Mouse (Mus musculus): ENCODE results near the gene Oxa1l. TPM values are rescaled to one million over a fixed set of nuclear protein-coding genes. Genes with fewer than 3 reads are reported as not detected.

The Oxa1l gene
- total and polyA plus RNA-seq, 3 experiments: 43.3 to 143 TPM; not detected in 1

DNA sequence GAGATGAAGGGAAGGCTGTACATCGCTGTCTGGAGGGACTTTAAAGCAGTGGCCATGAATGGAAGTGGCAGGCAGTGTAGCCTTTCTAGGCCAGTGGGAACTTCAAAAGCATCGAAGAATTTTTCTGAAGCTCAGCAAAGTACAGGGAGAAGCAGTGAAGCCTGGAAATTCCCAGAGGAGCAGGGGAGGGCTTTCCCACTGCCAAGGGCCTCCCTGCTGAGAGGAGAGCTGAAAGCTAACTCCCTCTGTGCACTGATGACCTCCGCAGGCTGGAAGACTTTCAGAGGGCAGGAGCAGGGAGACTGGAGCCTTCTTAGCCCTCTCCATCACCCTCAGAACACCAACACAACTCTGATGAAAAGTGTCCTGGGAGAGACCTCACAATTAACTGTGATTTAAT lies 48.9 kb upstream of the Oxa1l start:
- H3K4me1 ChIP-seq (ENCODE audit: control insufficient read depth in 1 of 2, insufficient read depth in 2 of 2, low read length in 2 of 2): no peaks in the 10 kb centered on the region
- H3K79me2 ChIP-seq (ENCODE audit: control insufficient read depth, insufficient read depth, low read length, poor library complexity): no peaks in the 10 kb centered on the region
- H3K27ac ChIP-seq (ENCODE audit: control insufficient read depth, low read depth, low read length): no peak overlapping the region
- H3K27me3 ChIP-seq (ENCODE audit: control insufficient read depth in 1 of 2, insufficient read depth in 2 of 2, low read length in 2 of 2): peaks cover 2 to 6% of the 10 kb centered on the region in 2 experiments; a peak in 3 of 4 replicates
- no peak overlapping the region for H3K9ac ChIP-seq (ENCODE audit: control insufficient read depth, low read depth, low read length, poor library complexity, severe bottlenecking)
- no peak overlapping the region for H3K4me3 ChIP-seq (ENCODE audit: control insufficient read depth in 1 of 2, insufficient read depth in 1 of 2, low read depth in 2 of 2, low read length in 2 of 2)
- no peaks in the 10 kb centered on the region for H3K9me3 ChIP-seq (replicated peaks; ENCODE audit: insufficient read depth, low read length)
- DNase-seq (ENCODE audit: low read depth, low spot score): no peak
- no peaks in the 10 kb centered on the region for H3K36me3 ChIP-seq (ENCODE audit: control insufficient read depth in 1 of 2, insufficient read depth in 2 of 2, low read length in 2 of 2)
- TF ChIP-seq MXI1 (IDR thresholded peaks at IDR 0.05; ENCODE audit: low read depth, low read length): no peak
- no peak for TF ChIP-seq GABPA (IDR thresholded peaks at IDR 0.05; ENCODE audit: low read depth, low read length)
- no peak for TF ChIP-seq CTCF (IDR thresholded peaks at IDR 0.05 in 2 of 3, conservative IDR thresholded peaks at IDR 0.05 in 1 of 3; ENCODE audit: control insufficient read depth in 1 of 3, insufficient read depth in 1 of 3, low read depth in 2 of 3, low read length in 3 of 3, poor library complexity in 1 of 3, severe bottlenecking in 1 of 3)
- TF ChIP-seq CHD2 (IDR thresholded peaks at IDR 0.05; ENCODE audit: low read length): no peak
- no peak for TF ChIP-seq TCF12 (IDR thresholded peaks at IDR 0.05; ENCODE audit: low read depth, low read length)
- no peak for TF ChIP-seq ZNF384 (IDR thresholded peaks at IDR 0.05; ENCODE audit: low read depth, low read length)

DNA sequence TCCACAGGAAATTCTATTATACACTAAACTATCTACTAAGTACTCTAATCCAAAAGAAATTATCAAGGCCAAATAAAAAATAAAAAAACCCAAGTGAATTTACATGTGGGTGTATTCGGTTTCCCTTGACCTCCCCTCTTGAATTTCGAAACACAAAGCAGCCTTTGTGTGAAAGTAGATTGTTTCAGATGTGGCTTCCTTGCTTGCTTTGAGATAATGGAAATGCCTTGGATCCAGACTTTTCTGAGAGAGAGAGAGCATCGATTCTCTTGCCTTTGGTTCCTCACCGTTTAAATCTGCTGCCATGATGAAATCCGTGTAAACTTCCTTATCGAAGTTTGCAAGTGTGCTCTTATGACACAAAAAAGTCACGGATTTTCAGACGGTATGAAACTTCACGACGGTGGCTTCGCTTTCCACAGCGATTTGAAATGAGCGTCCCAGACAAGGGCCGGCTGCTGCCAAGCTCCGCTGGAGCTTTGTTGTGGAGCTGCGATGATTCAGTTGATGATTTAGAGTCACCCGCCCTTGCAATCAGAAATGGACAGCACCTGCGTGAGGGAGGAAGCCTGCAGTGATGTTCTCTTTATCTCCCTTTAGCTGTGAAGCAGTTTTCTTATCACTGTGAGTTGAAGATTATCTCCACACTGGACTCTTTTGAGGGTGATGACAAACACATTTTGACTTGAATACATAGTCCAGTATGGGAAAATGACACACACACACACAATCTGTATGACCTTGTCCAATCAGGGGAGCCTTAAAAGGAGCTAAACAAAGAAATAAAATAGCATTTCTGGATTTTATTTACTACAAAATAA lies 38.9 kb upstream of the Oxa1l start:
- peaks cover 0 to 8% of the 10 kb centered on the region in 2 experiments; a peak in 2 of 4 replicates for H3K4me1 ChIP-seq (ENCODE audit: control insufficient read depth in 1 of 2, insufficient read depth in 2 of 2, low read length in 2 of 2)
- H3K27ac ChIP-seq (ENCODE audit: control insufficient read depth, low read depth, low read length): no peak overlapping the region
- no peaks in the 10 kb centered on the region for H3K9me3 ChIP-seq (replicated peaks; ENCODE audit: insufficient read depth, low read length)
- H3K27me3 ChIP-seq (ENCODE audit: control insufficient read depth in 1 of 2, insufficient read depth in 2 of 2, low read length in 2 of 2): peaks cover 1 to 5% of the 10 kb centered on the region in 2 experiments; a peak in 2 of 4 replicates
- no peaks in the 10 kb centered on the region for H3K79me2 ChIP-seq (ENCODE audit: control insufficient read depth, insufficient read depth, low read length, poor library complexity)
- peak; percentile 27 for DNase-seq (ENCODE audit: low read depth, low spot score)
- H3K9ac ChIP-seq (ENCODE audit: control insufficient read depth, low read depth, low read length, poor library complexity, severe bottlenecking): no peak overlapping the region
- TF ChIP-seq USF1 (IDR thresholded peaks at IDR 0.05; ENCODE audit: low read depth, low read length) (0 out of 2 replicates have a peak, but pooled peaks have one; percentile 6), CHD1 (IDR thresholded peaks at IDR 0.05; ENCODE audit: low read depth, low read length) (no peak), NELFE (IDR thresholded peaks at IDR 0.05; ENCODE audit: low read depth, low read length) (no peak), TCF12 (IDR thresholded peaks at IDR 0.05; ENCODE audit: low read depth, low read length) (peak; percentile 28; the same call in 1 of the 2 replicates), NRF1 (IDR thresholded peaks at IDR 0.05; ENCODE audit: insufficient read depth, low read depth, low read length, poor library complexity, severe bottlenecking) (no peak), MYC (IDR thresholded peaks at IDR 0.05; ENCODE audit: low read depth, low read length) (no peak), GATA1 (IDR thresholded peaks at IDR 0.05; ENCODE audit: low read depth, low read length) (peak; percentile 80), MAFK (IDR thresholded peaks at IDR 0.05; ENCODE audit: borderline replicate concordance, low read depth, low read length) (no peak), EP300 (IDR thresholded peaks at IDR 0.05; ENCODE audit: low read depth in 1 of 2, low read length in 2 of 2) (peak in 1 of 2 experiments; percentile 63; a peak in 3 of 4 replicates), SMC3 (IDR thresholded peaks at IDR 0.05; ENCODE audit: low read depth, low read length) (no peak), KAT2A (conservative IDR thresholded peaks at IDR 0.05; ENCODE audit: low read depth, low read length) (no peak), MEF2A (IDR thresholded peaks at IDR 0.05; ENCODE audit: extremely low read depth, insufficient replicate concordance, low read depth, low read length, poor library complexity, severe bottlenecking) (no peak), ELF1 (IDR thresholded peaks at IDR 0.05; ENCODE audit: low read depth, low read length) (no peak), RCOR1 (IDR thresholded peaks at IDR 0.05; ENCODE audit: low read depth, low read length) (peak; percentile 33; the same call in 1 of the 2 replicates), MAX (IDR thresholded peaks at IDR 0.05; ENCODE audit: low read length) (0 out of 2 replicates have a peak, but pooled peaks have one; percentile 15), BHLHE40 (IDR thresholded peaks at IDR 0.05; ENCODE audit: borderline replicate concordance, low read depth, low read length) (peak; percentile 22; the same call in 1 of the 2 replicates), E2F4 (IDR thresholded peaks at IDR 0.05; ENCODE audit: borderline replicate concordance, low read depth, low read length) (no peak), USF2 (IDR thresholded peaks at IDR 0.05; ENCODE audit: borderline replicate concordance in 1 of 2, insufficient read depth in 1 of 2, low read depth in 1 of 2, low read length in 2 of 2) (no peak), CHD2 (IDR thresholded peaks at IDR 0.05; ENCODE audit: low read length) (no peak), HCFC1 (IDR thresholded peaks at IDR 0.05; ENCODE audit: low read depth, low read length) (no peak), GABPA (IDR thresholded peaks at IDR 0.05; ENCODE audit: low read depth, low read length) (no peak)
- peaks cover 0 to 7% of the 10 kb centered on the region in 2 experiments; a peak in 2 of 4 replicates for H3K36me3 ChIP-seq (ENCODE audit: control insufficient read depth in 1 of 2, insufficient read depth in 2 of 2, low read length in 2 of 2)
- H3K4me3 ChIP-seq (ENCODE audit: control insufficient read depth in 1 of 2, insufficient read depth in 1 of 2, low read depth in 2 of 2, low read length in 2 of 2): no peak overlapping the region
